Mouse (Mus musculus): Measurements from ENCODE around the gene Pcyt1b.

DNA sequence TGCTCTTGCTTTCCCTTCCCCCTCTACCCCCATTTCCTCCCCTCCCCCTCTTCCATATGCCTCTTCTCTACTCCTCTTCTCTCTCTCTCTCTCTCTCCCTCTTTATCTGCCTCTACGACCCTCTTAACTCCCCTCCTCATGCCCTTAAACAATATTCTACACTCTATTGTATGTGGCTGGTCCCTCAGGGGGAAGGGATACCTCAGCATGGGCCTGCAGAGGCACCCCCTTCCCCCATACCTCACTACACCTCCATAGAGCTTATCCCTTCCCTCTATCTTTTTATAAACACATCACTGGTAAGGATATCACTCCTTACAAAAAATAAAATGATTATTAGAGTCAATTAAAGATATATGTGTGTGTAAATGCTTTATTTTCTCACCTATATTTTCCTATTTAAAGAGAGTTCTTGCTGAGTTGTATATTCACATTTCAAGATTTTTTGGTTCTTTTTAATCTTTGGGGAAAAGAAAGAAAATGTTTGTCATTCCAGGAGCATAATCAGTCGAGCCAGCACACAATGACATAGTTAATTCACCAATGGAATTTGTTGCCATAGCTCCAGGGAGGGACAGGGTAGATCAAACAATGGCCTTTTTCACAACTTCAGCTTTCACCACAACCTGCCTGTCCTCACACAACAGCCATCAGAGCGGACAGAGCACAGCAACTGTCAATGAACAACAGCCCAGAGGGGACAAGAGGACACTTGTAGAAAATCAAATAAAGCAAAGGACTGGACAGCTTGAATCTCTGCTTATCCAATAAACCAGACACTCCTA lies at the start of gene Pcyt1b:
- TF ChIP-seq CTCF (IDR thresholded peaks at IDR 0.05; ENCODE audit: extremely low read depth, insufficient read depth, low read length), result no peak
- no peak for TF ChIP-seq POLR2A (IDR thresholded peaks at IDR 0.05; ENCODE audit: extremely low read depth, insufficient read depth, low read length)

Measured in cortical plate, adult 2 months (tissue).